Mouse (Mus musculus) midbrain, embryonic 14.5 days (tissue): ENCODE data around the gene Fbxl5. TPM values are rescaled to one million over a fixed set of nuclear protein-coding genes. Genes with fewer than 3 reads are reported as not detected.

Source experiments
- ATAC-seq: fragments of 200-750 bp; cut with Nextera tagmentation; 2 replicates; pipeline ENCODE4 v1.8.0; 2017; ENCODE audit warnings: moderate number of reproducible peaks, moderate library complexity; ENCODE audit not compliant: low FRiP score, low TSS enrichment
- DNase-seq: peaks from one replicate; pipeline ENCODE4 v3.0.0-alpha.2; 2015
- H3K27ac ChIP-seq: fragments of 300-500 bp; sonication (generic); replicated peaks from 2 replicates; pipeline ENCODE4 v1.5.1; 2014; ENCODE audit warnings: mild to moderate bottlenecking, low read depth, low read length, moderate library complexity
- H3K27me3 ChIP-seq: fragments of 300-500 bp; sonication (generic); 2 replicates; pipeline ENCODE4 v1.6.1; 2014; ENCODE audit warnings: low read length, control low read depth, mixed read lengths; ENCODE audit not compliant: control insufficient read depth, insufficient read depth
- H3K36me3 ChIP-seq: fragments of 300-500 bp; sonication (generic); 2 replicates; pipeline ENCODE4 v1.6.1; 2014; ENCODE audit warnings: low read length, control low read depth; ENCODE audit not compliant: control insufficient read depth, insufficient read depth
- H3K4me1 ChIP-seq: fragments of 300-500 bp; sonication (generic); 2 replicates; pipeline ENCODE4 v1.6.1; 2014; ENCODE audit warnings: mild to moderate bottlenecking, antibody characterized with exemption, low read length, control low read depth; ENCODE audit not compliant: control insufficient read depth, insufficient read depth
- H3K4me2 ChIP-seq: fragments of 300-500 bp; sonication (generic); 2 replicates; pipeline ENCODE4 v1.6.1; 2014; ENCODE audit warnings: mild to moderate bottlenecking, low read length, moderate library complexity
- H3K4me3 ChIP-seq: fragments of 300-500 bp; sonication (generic); replicated peaks from 2 replicates; pipeline ENCODE4 v1.5.1; 2014; ENCODE audit warnings: low read depth, low read length
- H3K9ac ChIP-seq: fragments of 300-500 bp; sonication (generic); replicated peaks from 2 replicates; pipeline ENCODE4 v1.6.1; 2014; ENCODE audit warnings: mild to moderate bottlenecking, low read length, moderate library complexity
- H3K9me3 ChIP-seq: fragments of 300-500 bp; sonication (generic); 2 replicates; pipeline ENCODE4 v1.6.1; 2016; ENCODE audit warnings: low read length, control low read depth, mixed read lengths; ENCODE audit not compliant: control insufficient read depth
- WGBS: fragments of 180-500 bp; shearing (Covaris S2); extraction: QIAGEN DNeasy Blood & Tissue Kit; methylation state at CpG from one replicate; pipeline ENCODE4 v1.1.7; 2014; 5-methylcytosine and 5-hydroxymethylcytosine counted together
- polyA plus RNA-seq: library from polyadenylated mRNA; unstranded; fragments of >200 nt; fragmentation: Nextera tagmentation; extraction: Ambion mirVana; gene quantifications from 2 replicates; pipeline ENCODE4 v1.2.1, GENCODE M21; 2014

Gene Fbxl5
- polyA plus RNA-seq, 1 experiment from 2014 or later: 102 TPM

DNA sequence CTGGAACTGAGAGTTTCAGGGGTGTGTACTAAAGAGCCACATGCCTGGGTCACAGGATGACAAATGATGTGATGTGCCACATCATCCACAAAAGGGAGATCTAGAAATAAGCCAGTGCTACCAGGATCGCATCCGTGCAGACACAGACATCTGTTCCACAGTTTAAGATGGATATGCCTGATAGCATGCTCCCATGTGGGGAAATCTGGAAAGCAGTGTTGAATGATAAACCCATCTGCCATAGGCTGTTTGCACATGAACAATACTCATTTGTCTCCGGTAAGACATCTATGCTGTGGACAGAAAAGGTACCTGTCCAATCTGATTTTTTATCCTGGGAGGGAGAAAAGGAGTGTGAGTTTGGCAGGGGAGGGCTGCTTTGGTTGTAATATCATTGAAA lies 124.3 kb downstream of the Fbxl5 start:
- no peaks in the 10 kb centered on the region for H3K27me3 ChIP-seq
- H3K4me2 ChIP-seq: no peak overlapping the region
- ATAC-seq: no peak
- H3K4me1 ChIP-seq: no peaks in the 10 kb centered on the region
- WGBS: 77% methylated on average over 3 of the region's 3 CpGs
- DNase-seq: no peak
- H3K27ac ChIP-seq: no peak overlapping the region
- H3K9me3 ChIP-seq: no peaks in the 10 kb centered on the region
- no peak overlapping the region for H3K9ac ChIP-seq
- peaks cover 42% of the 10 kb centered on the region for H3K36me3 ChIP-seq
- H3K4me3 ChIP-seq: no peak overlapping the region

Other genes starting within 250 kb of the Fbxl5 start
- 5.0 and 7.7 TPM in 2 replicates for gene Cc2d2a, start 159.3 kb downstream of the Fbxl5 start, polyA plus RNA-seq
- not detected in 2 replicates for gene Bst1, start 2.8 kb downstream of the Fbxl5 start, polyA plus RNA-seq
- 0.93 and 3.3 TPM in 2 replicates for gene Cd38, start 46.9 kb upstream of the Fbxl5 start, polyA plus RNA-seq
- gene Gm7879, start 91.5 kb upstream of the Fbxl5 start, polyA plus RNA-seq: not detected in 2 replicates
- gene Fgfbp1, start 160.1 kb upstream of the Fbxl5 start, polyA plus RNA-seq: 0.31 and 3.3 TPM in 2 replicates